In genomic region chr1:74524746-74525145, GRCm38 (mm10) we compare ENCODE assay signal across 27 mouse cellular contexts. TPM values are rescaled to one million over a fixed set of nuclear protein-coding genes. Genes with fewer than 3 reads are reported as not detected.
"Had no signal": no experiment of that assay in that cellular context is flagged by ENCODE, and none has a peak within 500 bp of the region (broad histone marks: within the 10 kb centered on the region; RNA-seq: fewer than 3 reads in every experiment).

No protein-coding gene starts in this region.

- H3K27ac ChIP-seq: gastrocnemius, adult 2 months; heart, adult 2 months; heart, embryonic 13.5 days; heart, embryonic 15.5 days; hindbrain, embryonic 10.5 days; hindbrain, embryonic 12.5 days; hindbrain, embryonic 14.5 days; intestine, embryonic 15.5 days; kidney, postnatal 0 days; layer of hippocampus, adult 2 months; left cerebral cortex, adult 2 months; limb, embryonic 10.5 days; limb, embryonic 12.5 days; liver, embryonic 13.5 days; liver, embryonic 15.5 days had no signal

- H3K4me1 ChIP-seq: heart, embryonic 13.5 days; heart, embryonic 15.5 days; hindbrain, embryonic 10.5 days; hindbrain, embryonic 12.5 days; intestine, embryonic 15.5 days; limb, embryonic 10.5 days; limb, embryonic 12.5 days; liver, embryonic 13.5 days; liver, embryonic 15.5 days had no signal

- H3K4me2 ChIP-seq: heart, embryonic 11.5 days; heart, embryonic 13.5 days; heart, embryonic 15.5 days; hindbrain, embryonic 12.5 days; hindbrain, embryonic 14.5 days; intestine, embryonic 15.5 days; limb, embryonic 12.5 days; liver, embryonic 11.5 days; liver, embryonic 13.5 days; liver, embryonic 15.5 days had no signal

- DNase-seq: gastrocnemius, adult 2 months; gastrocnemius, postnatal 10 days; gastrocnemius, postnatal 25 days; heart, adult 2 months; heart, postnatal 4 days; kidney, postnatal 4 days; liver; liver, embryonic 13.5 days; liver, postnatal 0 days had no signal

- H3K27me3 ChIP-seq: heart, embryonic 13.5 days; heart, embryonic 15.5 days; hindbrain, embryonic 12.5 days; intestine, embryonic 15.5 days; limb, embryonic 12.5 days; liver, embryonic 13.5 days; liver, embryonic 15.5 days had no signal

- ATAC-seq: forebrain, embryonic 16.5 days; hindbrain, embryonic 16.5 days; inflammation-experienced regulatory T-cells, adult 6 months; intestine, embryonic 15.5 days; intestine, postnatal 0 days; liver, postnatal 0 days had no signal

- H3K4me3 ChIP-seq: gastrocnemius, adult 2 months; heart, adult 2 months; heart, embryonic 13.5 days; heart, embryonic 15.5 days; hindbrain, embryonic 10.5 days; hindbrain, embryonic 12.5 days; intestine, embryonic 15.5 days; layer of hippocampus, adult 2 months; left cerebral cortex, adult 2 months; limb, embryonic 10.5 days; limb, embryonic 12.5 days; liver, embryonic 13.5 days; liver, embryonic 15.5 days had no signal

- H3K9ac ChIP-seq: heart, embryonic 13.5 days; heart, embryonic 15.5 days; hindbrain, embryonic 12.5 days; hindbrain, embryonic 14.5 days; intestine, embryonic 15.5 days; limb, embryonic 12.5 days; liver, embryonic 13.5 days; liver, embryonic 15.5 days; liver, postnatal 0 days had no signal

- H3K9me3 ChIP-seq: heart, embryonic 13.5 days; heart, embryonic 15.5 days; hindbrain, embryonic 10.5 days; hindbrain, embryonic 12.5 days; intestine, embryonic 15.5 days; limb, embryonic 10.5 days; limb, embryonic 12.5 days; liver, embryonic 13.5 days; liver, embryonic 15.5 days had no signal

RNA-seq across cellular contexts. Expression of gene Plcd4, which starts 17.9 kb away (rescaled TPM):
- polyA plus RNA-seq: liver, embryonic 11.5 days had no signal
